Mouse (Mus musculus) cortical plate, adult 2 months (tissue): Measurements from ENCODE around the gene Tmc2.

ENCODE experiments used
- CTCF ChIP-seq: fragments of 200-500 bp; IDR thresholded peaks from 2 replicates; pipeline ENCODE4 v1.5.1; 2011; ENCODE audit warnings: mild to moderate bottlenecking, control low read depth, low read length; ENCODE audit not compliant: insufficient read depth; ENCODE audit errors: extremely low read depth
- POLR2A ChIP-seq: fragments of 200-500 bp; IDR thresholded peaks from 2 replicates; pipeline ENCODE4 v1.6.1; 2011; ENCODE audit warnings: mild to moderate bottlenecking, low read length, control low read depth; ENCODE audit not compliant: insufficient read depth; ENCODE audit errors: extremely low read depth

- no peak for TF ChIP-seq CTCF
- TF ChIP-seq POLR2A = peak; percentile 64; the same call in 1 of the 2 replicates
Measured at GRCm38 (mm10) chr2:130178706-130179506, 16.1 kb upstream of the Tmc2 start, which contains the start of gene Snrpb.
